Mouse (Mus musculus) bone marrow macrophage, adult 2 months (primary cell): ENCODE results near the gene Olfr1383.
"Not testable (repeated sequence)": the region's sequence is repeated elsewhere in the genome, so short reads cannot be mapped to it uniquely, and the experiment has no call there.

Source experiments
- CTCF ChIP-seq: IDR thresholded peaks from 2 replicates; pipeline ENCODE4 v1.5.1; 2012; ENCODE audit warnings: low read depth, mild to moderate bottlenecking, low read length, moderate library complexity
- POLR2A ChIP-seq: IDR thresholded peaks from 2 replicates; pipeline ENCODE4 v1.6.1; 2012; ENCODE audit warnings: mild to moderate bottlenecking, low read depth, low read length, borderline replicate concordance

DNA sequence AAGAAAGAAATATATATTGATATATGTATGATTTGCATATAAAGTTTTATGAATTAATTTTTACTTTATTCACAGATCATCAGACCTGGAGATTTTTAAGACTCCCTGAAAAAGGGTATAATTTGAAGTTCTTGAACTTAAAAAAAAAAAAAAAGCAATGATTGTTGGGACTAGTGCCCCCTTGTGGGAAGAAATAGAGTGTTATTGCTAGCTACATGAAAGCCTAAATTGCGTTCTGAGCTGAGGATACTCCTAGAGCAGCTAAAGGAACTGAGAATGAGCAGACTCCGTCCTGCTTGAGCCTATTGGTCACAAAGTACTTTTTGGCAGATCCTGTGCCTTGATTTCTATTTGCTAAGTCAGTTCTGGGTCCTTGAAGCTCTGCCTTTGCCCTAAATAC lies 55.6 kb downstream of the Olfr1383 start:
- not testable (repeated sequence) for TF ChIP-seq CTCF, POLR2A
